Mouse (Mus musculus) cerebellum, adult (tissue): ENCODE results near the gene Mrpl20.

ENCODE experiments used
- ATAC-seq: cut with Nextera tagmentation; 2 replicates; pipeline ENCODE4 v1.9.2; 2017; ENCODE audit warnings: mild to moderate bottlenecking, moderate library complexity, mixed read lengths; ENCODE audit not compliant: insufficient number of reproducible peaks, low FRiP score, low TSS enrichment

Gene Mrpl20

DNA sequence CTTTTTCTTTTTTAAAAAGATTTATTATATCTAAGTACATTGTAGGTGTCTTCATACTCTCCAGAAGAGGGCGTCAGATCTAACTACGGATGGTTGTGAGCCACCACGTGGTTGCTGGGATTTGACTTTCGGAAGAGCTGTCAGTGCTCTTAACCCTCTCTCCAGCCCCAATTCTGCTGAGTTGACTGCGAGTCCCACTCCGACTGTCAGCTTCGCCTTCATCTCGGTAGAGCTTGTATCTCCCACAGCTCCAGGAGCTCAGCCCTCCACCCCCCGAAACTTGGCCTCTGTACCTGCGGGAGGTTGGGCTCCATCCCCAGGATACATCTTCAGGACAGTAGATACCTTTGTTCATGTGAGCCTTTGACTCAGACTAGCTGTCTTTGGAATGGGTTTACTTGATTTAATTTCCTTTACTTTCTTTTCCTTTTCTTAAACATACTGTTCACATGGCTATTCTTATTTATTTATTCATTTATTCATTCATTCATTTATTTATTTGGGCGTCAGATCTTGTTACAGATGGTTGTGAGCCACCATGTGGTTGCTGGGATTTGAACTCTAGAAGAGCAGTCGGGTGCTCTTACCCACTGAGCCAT lies at the start of gene Mrpl20:
Gene Mrpl20, plus strand, starts transcription at position 138 of the 599 bp plus-strand sequence.
- no peak for ATAC-seq

DNA sequence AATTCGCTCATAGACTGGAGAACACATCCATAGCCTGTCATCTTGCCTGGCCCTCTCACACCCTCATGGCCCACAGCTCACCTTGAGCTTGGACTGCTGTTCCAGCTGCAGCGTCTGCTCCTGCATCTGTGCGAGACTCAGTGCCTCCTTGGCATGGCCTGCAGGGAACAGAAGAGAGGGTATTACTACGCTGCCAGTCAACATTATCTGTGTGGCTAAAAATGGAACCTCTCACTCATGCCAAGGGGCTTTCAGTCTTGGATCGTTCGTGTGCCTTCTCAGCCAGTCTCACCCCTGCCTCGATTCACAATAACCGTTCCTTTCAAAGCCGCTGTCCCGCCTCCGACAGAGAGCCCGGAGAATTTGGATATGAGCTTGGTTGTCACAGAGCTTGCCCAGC lies 45.7 kb upstream of the Mrpl20 start:
- ATAC-seq: no peak

- ATAC-seq: no peak
Measured at GRCm38 (mm10) chr4:155759862-155760612, 42.6 kb upstream of the Mrpl20 start.

GRCm38 (mm10) chr4:155760613-155761355 lies 41.9 kb upstream of the Mrpl20 start, which contains the start of gene Atad3a:
Gene Atad3a (minus strand): TSS chr4:155761093.
- ATAC-seq: peak; percentile 89; the same call in 1 of the 2 replicates

- no peak for ATAC-seq
Measured at GRCm38 (mm10) chr4:155761356-155762099, 41.1 kb upstream of the Mrpl20 start.

DNA sequence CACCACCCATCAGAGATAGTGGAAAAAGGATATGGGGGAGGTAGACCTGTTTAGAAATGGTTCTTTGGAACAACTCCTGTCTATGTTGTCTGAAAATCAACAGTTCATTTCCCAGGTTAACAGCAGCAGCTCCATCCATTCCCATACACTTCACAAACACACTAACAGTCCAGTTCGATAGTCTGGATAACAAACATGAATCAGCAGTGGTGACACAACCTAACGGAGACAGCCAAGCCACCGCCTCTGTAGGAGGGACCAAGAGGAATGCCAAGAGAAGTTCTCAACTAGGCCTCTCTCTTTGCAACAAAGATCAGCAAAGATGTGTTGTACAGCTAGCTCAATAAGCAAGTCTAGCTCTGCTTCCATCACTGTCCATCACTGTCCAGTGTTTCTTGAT lies 40.3 kb upstream of the Mrpl20 start:
- no peak for ATAC-seq

- ATAC-seq: no peak
Measured at GRCm38 (mm10) chr4:155769496-155769879, 33.2 kb upstream of the Mrpl20 start.

DNA sequence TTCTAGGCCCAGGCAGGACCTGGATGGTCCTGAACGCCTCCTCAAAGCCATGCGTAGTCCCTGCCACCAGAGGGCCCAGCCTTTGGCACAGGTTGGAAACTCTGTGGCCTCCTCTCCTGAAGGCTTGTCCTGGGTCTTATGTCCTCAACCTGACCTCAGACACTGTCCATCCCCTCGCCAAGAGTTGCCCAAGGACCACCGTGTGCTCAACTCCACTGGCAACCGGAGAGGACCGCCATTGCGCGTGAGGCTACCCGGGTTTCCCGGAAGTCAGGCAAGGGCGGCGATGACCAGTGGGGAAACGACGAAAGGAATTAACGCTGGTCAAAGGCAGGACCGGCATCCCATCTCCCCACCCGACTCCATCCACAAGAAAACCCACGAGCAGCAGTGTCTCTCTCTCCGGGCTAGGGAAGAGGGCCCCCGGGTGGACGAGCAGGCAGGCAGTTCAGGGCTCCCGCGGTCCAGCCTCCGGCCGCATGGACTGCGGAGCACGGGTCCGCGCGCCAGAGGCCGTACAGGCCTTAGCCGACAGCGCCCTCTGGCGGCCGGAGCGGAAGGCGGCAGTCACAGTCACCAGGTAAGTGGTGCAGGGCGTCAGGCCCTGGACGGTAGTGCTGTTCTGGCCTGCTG lies 32.7 kb upstream of the Mrpl20 start:
- peak; percentile 75 for ATAC-seq

- no peak; the same call in 1 of the 2 replicates for ATAC-seq
Measured at GRCm38 (mm10) chr4:155770626-155771025, 32.1 kb upstream of the Mrpl20 start.

DNA sequence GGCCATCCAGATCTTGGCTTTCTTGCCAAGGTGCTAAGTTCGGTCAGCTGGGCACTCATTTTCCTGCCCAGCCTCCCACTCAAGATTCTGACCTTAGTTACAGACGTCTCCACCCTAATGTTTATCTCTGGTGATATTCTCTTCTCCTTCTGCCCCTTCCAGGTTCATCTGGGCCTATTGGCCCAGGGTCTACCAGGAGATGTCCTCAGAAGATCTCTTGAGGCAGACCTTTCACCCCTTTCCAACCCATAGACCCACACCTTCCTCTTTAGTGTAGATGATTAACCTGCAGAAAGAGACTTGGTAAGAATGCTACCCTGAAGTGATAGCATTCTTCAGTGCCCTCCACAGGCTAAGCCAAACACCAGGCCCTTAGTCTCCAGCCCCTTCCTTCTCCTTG lies 31.0 kb upstream of the Mrpl20 start:
- no peak for ATAC-seq

GRCm38 (mm10) chr4:155772786-155773185 lies 29.9 kb upstream of the Mrpl20 start:
- ATAC-seq: no peak

DNA sequence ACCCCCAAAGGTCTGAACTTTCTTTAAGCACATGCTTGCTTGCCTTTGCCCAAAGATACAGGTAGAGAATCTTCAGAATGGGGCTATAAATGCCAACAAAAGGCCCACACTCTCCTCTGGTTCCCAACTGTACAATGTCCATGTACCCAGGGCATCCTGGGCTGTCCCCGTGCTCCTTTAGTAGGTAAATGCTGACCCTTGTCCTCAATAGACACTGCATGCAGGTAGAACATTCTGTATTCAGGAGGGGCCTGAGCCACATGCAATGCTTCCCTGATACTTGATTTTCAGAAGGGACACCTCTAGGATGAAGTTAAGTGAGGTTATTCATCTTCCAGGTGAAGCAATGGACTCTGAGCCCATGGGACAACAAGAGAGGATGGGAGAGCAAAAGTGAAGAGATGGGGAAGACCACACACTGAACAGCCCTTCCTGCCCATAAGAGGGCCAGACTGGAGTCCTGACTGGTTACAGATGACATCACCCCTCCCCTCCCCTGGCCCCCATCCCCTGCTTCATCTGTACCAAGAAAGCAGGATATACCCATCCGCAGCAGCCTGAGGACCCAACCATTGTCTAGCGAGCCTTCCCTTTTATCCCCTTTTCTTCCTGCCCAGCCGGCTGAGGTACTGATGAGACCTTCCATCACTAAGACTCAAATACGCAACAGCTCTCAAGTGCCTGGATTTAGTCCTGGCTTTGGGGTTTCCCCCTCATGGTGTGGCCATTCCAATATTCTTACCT lies 29.2 kb upstream of the Mrpl20 start:
- no peak for ATAC-seq

DNA sequence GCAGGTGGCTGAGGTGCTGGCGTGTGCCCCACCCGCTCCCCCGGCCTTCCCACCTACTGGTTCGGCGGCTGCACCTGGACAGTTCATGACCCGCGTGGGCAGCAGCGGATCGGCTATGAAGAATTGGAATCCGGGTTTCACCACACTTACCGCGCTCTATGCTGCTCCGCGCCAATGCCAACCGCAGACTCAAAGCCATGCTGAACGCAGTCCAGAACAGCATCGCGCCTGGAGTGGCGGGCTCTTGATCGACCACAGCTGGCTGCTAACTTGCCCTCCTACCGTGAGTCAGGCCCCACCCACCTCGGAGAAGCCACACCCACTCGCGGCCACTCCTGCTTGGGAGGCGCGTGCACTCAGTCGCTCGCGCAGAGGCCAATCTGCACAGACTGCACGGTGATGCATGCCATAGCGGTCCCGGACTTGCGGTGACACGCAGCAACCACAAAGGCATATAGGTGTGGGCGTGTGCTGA lies 28.4 kb upstream of the Mrpl20 start, which contains the start of gene Vwa1:
Gene Vwa1, minus strand, starts transcription at position 419 of the 475 bp plus-strand sequence.
- ATAC-seq: peak; percentile 54; the same call in 1 of the 2 replicates

GRCm38 (mm10) chr4:155774971-155775740 lies 27.5 kb upstream of the Mrpl20 start:
- no peak for ATAC-seq

DNA sequence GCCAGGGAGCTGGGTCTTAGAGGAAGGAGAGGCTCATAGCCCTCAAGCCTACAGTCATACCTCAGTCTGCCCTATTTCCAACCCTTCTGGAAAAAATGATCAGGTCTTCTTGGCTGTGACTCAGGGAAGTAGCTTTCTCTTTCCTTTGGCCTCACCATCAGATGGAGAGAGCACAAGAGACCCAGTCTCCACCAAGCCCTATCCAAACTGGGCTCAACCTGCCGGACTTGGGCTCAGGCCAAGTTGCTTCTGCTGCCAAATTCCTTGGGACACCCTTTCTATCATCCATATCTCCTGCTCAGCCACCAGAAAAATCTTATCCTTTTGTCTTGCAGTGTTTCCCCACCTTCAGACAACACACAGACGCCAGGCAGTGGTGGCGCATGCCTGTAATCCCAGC lies 26.8 kb upstream of the Mrpl20 start:
- no peak for ATAC-seq

- ATAC-seq: no peak
Measured at GRCm38 (mm10) chr4:155776704-155777335, 25.9 kb upstream of the Mrpl20 start.

DNA sequence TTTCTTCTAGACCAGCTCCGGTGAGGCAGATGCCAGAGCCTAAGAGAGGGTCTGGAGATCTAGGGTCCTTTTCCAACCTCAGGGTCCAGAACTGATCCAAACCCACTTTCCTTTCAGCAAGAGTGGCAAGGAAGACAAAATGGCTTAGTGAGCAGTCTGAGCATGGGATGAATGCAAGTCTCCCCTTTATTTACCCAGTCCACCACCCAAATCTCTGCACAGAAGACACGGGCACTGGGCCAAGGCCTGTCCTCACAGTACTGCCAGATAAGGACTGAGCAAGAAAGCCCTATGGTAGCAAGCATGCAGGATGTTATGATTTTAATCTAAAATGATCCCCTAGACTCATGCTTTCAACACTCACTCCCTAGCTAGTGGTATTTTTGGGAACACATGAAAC lies 24.9 kb upstream of the Mrpl20 start:
- ATAC-seq: no peak

DNA sequence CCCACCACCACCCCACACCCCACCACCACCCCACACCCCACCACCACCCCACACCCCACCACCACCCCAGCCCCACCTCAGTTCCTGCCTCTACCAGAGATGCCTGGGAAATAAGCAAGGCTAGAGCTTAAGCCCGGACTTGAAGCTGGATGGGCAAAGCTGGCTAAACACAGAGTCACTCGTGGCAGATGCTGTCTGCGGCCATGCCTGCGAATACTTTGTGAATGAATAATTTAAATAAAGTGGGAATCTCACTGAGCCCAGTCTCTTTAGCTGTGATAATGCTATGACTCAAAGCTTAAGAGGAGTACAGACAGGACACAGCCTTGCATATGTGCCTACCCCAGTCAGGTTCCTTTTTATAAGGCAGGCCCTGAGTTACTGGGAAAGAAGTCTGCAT lies 23.2 kb upstream of the Mrpl20 start:
- ATAC-seq: no peak
